Mouse (Mus musculus) hindbrain, postnatal 0 days (tissue): ENCODE data around the gene Cxcl13. TPM values are rescaled to one million over a fixed set of nuclear protein-coding genes. Genes with fewer than 3 reads are reported as not detected.

Source experiments
- ATAC-seq: fragments of 200-750 bp; cut with Nextera tagmentation; 2 replicates; pipeline ENCODE4 v1.8.0; 2017; ENCODE audit warnings: mild to moderate bottlenecking, moderate TSS enrichment, moderate library complexity
- DNase-seq: peaks from one replicate; pipeline ENCODE4 v3.0.0-alpha.2; 2015; ENCODE audit warnings: low spot score
- H3K27ac ChIP-seq: fragments of 300-500 bp; sonication (generic); 2 replicates; pipeline ENCODE4 v1.5.1; 2014; ENCODE audit warnings: mild to moderate bottlenecking
- H3K27me3 ChIP-seq: fragments of 300-500 bp; sonication (generic); 2 replicates; pipeline ENCODE4 v1.6.1; 2014; ENCODE audit warnings: low read length, mixed read lengths; ENCODE audit not compliant: insufficient read depth
- H3K36me3 ChIP-seq: fragments of 300-500 bp; sonication (generic); 2 replicates; pipeline ENCODE4 v1.6.1; 2014; ENCODE audit warnings: low read length, mixed read lengths; ENCODE audit not compliant: insufficient read depth
- H3K4me1 ChIP-seq: fragments of 300-500 bp; sonication (generic); 2 replicates; pipeline ENCODE4 v1.6.1; 2014; ENCODE audit warnings: antibody characterized with exemption, low read length, mixed read lengths; ENCODE audit not compliant: insufficient read depth
- H3K4me2 ChIP-seq: fragments of 300-500 bp; sonication (generic); 2 replicates; pipeline ENCODE4 v1.6.1; 2014; ENCODE audit warnings: low read depth, mild to moderate bottlenecking, low read length, moderate library complexity, mixed read lengths
- H3K4me3 ChIP-seq: fragments of 300-500 bp; sonication (generic); 2 replicates; pipeline ENCODE4 v1.5.1; 2014; ENCODE audit warnings: low read length
- H3K9ac ChIP-seq: fragments of 300-500 bp; sonication (generic); replicated peaks from 2 replicates; pipeline ENCODE4 v1.6.1; 2014; ENCODE audit warnings: mild to moderate bottlenecking, low read length, moderate library complexity, mixed read lengths
- H3K9me3 ChIP-seq: fragments of 300-500 bp; sonication (generic); 2 replicates; pipeline ENCODE4 v1.6.1; 2016; ENCODE audit warnings: low read length, mixed read lengths
- CTCF ChIP-seq: IDR thresholded peaks from 2 replicates; pipeline ENCODE4 v1.5.1; 2016; ENCODE audit warnings: antibody characterized with exemption, control low read depth, low read depth
- WGBS: fragments of 180-500 bp; shearing (Covaris S2); extraction: QIAGEN DNeasy Blood & Tissue Kit; methylation state at CpG from one replicate; pipeline ENCODE4 v1.1.7; 2014; 5-methylcytosine and 5-hydroxymethylcytosine counted together
- polyA plus RNA-seq: library from polyadenylated mRNA; unstranded; fragments of >200 nt; fragmentation: Nextera tagmentation; extraction: Ambion mirVana; gene quantifications from 2 replicates; pipeline ENCODE4 v1.2.1, GENCODE M21; 2015
- total RNA-seq: library from RNA; depleted of rRNA; stranded (reverse); fragments of >200 nt; gene quantifications from 2 replicates; pipeline ENCODE4 v1.2.3, GENCODE M21; 2014; rRNA removed

Gene Cxcl13
- total and polyA plus RNA-seq, 2 experiments from 2014 or later, result 0.38 TPM; not detected in 1

- ATAC-seq, result no peak
- DNase-seq, result no peak
- WGBS, result 75% methylated on average over 1 of the region's 1 CpGs
Measured at GRCm38 (mm10) chr5:96009076-96009475, 52.3 kb downstream of the Cxcl13 start.

More at GRCm38 (mm10) chr5:96009076-96009475, 52.3 kb downstream of the Cxcl13 start:
- Histone ChIP-seq H3K9me3 (no peaks in the 10 kb centered on the region), H3K36me3 (no peaks in the 10 kb centered on the region), H3K4me1 (no peaks in the 10 kb centered on the region), H3K4me3 (no peak overlapping the region), H3K27me3 (no peaks in the 10 kb centered on the region), H3K9ac (no peak overlapping the region), H3K27ac (no peak overlapping the region), H3K4me2 (no peak overlapping the region)
- TF ChIP-seq CTCF, result no peak

Other genes with a start within 250 kb of the Cxcl13 start
- not detected in 2 replicates for gene Gm7978, start 220.8 kb upstream of the Cxcl13 start, total RNA-seq
- gene Gm7978, start 220.8 kb upstream of the Cxcl13 start, polyA plus RNA-seq, result not detected in 2 replicates
- gene Gm7982, start 214.9 kb upstream of the Cxcl13 start, total RNA-seq, result not detected in 2 replicates
- not detected in 2 replicates for gene Gm7982, start 214.9 kb upstream of the Cxcl13 start, polyA plus RNA-seq
- not detected in 2 replicates for gene E330014E10Rik, start 181.0 kb upstream of the Cxcl13 start, total RNA-seq
- not detected in 2 replicates for gene E330014E10Rik, start 181.0 kb upstream of the Cxcl13 start, polyA plus RNA-seq
- gene Cnot6l, start 207.2 kb downstream of the Cxcl13 start, total RNA-seq, result 17.7 and 24.0 TPM in 2 replicates
- gene Cnot6l, start 207.2 kb downstream of the Cxcl13 start, polyA plus RNA-seq, result 17.8 and 21.1 TPM in 2 replicates